Mouse (Mus musculus): ENCODE data around the gene Arhgap15.

DNA sequence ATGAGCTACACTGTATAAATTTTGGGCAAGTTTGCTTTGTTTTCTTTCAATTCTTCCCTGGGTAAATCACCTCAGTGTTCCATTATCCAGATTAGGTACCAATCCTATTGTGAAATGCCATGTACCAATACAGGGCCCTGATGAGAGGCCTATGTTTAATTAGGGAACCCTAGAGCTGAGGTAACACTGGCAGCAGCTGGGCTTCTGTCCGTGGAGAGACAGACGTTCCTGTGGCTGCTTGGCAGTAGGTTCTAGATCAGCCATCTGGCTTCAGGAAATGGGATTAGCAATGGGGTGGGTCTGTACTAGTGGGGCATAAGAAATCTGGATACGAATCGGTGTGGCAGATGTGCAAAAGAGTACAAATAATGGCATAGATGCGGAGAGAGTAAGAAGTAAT, 14.7 kb downstream of the Arhgap15 start:
- TF ChIP-seq CTCF (IDR thresholded peaks at IDR 0.05; ENCODE audit: low read depth), result no peak
- no peak for TF ChIP-seq EP300 (IDR thresholded peaks at IDR 0.05; ENCODE audit: low read depth)
